Mouse (Mus musculus) hindbrain, embryonic 15.5 days (tissue): ENCODE measurements at regions not wholly inside any gene's neighbourhood (a gene's known extent, or its start where the extent isn't known, plus 50 kb on each side); places are given as distances from the start of the nearest gene placed in this dataset.

Experiments
- ATAC-seq: fragments of 200-750 bp; cut with Nextera tagmentation; 2 replicates; pipeline ENCODE4 v1.8.0; 2017; ENCODE audit warnings: low read depth, moderate number of reproducible peaks, moderate TSS enrichment; ENCODE audit not compliant: low FRiP score
- H3K27ac ChIP-seq: fragments of 300-500 bp; sonication (generic); replicated peaks from 2 replicates; pipeline ENCODE4 v1.5.1; 2015; ENCODE audit warnings: mild to moderate bottlenecking, inconsistent platforms
- H3K27me3 ChIP-seq: fragments of 300-500 bp; sonication (generic); 2 replicates; pipeline ENCODE4 v1.6.1; 2015; ENCODE audit warnings: control low read depth, inconsistent platforms
- H3K36me3 ChIP-seq: fragments of 300-500 bp; sonication (generic); 2 replicates; pipeline ENCODE4 v1.6.1; 2015; ENCODE audit warnings: control low read depth, inconsistent platforms
- H3K4me1 ChIP-seq: fragments of 300-500 bp; sonication (generic); replicated peaks from 2 replicates; pipeline ENCODE4 v1.6.1; 2015; ENCODE audit warnings: control low read depth, inconsistent platforms
- H3K4me2 ChIP-seq: fragments of 300-500 bp; sonication (generic); 2 replicates; pipeline ENCODE4 v1.6.1; 2015; ENCODE audit warnings: moderate library complexity, mild to moderate bottlenecking, inconsistent platforms
- H3K4me3 ChIP-seq: fragments of 300-500 bp; sonication (generic); 2 replicates; pipeline ENCODE4 v1.5.1; 2015; ENCODE audit warnings: mild to moderate bottlenecking, inconsistent platforms
- H3K9ac ChIP-seq: fragments of 300-500 bp; sonication (generic); 2 replicates; pipeline ENCODE4 v1.6.1; 2015; ENCODE audit warnings: inconsistent platforms
- H3K9me3 ChIP-seq: fragments of 300-500 bp; sonication (generic); 2 replicates; pipeline ENCODE4 v1.6.1; 2016; ENCODE audit warnings: control low read depth, inconsistent platforms
- WGBS: fragments of 180-500 bp; shearing (Covaris S2); methylation state at CpG from one replicate; pipeline ENCODE4 v1.1.7; 2015; 5-methylcytosine and 5-hydroxymethylcytosine counted together

DNA sequence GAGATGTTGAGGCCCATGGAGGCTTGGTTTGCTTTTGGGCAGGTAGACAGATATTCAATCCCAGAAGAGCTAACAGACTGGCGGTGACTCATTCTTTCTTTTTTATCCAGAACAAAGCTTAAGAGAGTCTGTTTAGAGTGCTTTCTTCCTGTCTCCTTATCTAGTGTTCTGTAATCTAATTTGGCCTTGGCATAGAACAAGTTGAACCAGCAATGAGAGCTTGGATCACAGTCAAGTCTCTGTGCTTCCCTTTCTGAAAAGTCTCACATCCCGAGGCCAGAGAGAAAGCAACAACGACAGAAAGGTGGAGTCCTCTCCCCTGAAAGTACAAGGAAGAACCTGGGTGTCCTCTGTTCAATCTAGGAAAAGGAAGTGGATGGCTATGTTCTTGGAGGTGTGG is 401.2 kb upstream of the Etaa1 start:
- Histone ChIP-seq H3K27ac (no peak overlapping the region), H3K9me3 (no peaks in the 10 kb centered on the region), H3K27me3 (no peaks in the 10 kb centered on the region), H3K9ac (no peak overlapping the region), H3K4me2 (no peak overlapping the region), H3K4me1 (0 out of 2 replicates have a peak, but pooled peaks cover 4% of the 10 kb centered on the region), H3K36me3 (no peaks in the 10 kb centered on the region), H3K4me3 (no peak overlapping the region)
- ATAC-seq: no peak
- 71% methylated on average over 3 of the region's 3 CpGs for WGBS

DNA sequence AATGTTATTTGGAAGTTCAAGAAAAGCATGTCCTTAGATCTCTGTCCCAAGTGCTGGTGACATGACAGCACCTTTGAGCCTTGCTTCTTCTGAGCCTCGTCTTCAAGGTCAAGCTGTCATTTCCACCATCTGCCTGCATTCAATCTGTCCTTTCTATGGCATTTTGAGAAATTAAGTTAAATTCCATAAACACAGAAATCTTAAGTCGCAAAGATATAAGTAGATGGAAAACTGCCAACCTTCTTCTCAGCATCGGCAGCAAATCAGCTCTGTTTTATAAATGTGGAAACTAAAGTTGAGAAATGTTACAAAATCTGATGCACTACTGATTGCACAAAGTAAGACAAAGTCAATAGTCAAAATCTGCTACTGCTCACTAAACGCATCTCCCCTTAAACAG is 400.5 kb upstream of the Etaa1 start:
- no peak overlapping the region for H3K4me3 ChIP-seq
- no peak for ATAC-seq
- no peaks in the 10 kb centered on the region for H3K36me3 ChIP-seq
- H3K27ac ChIP-seq: no peak overlapping the region
- H3K27me3 ChIP-seq: no peaks in the 10 kb centered on the region
- no peak overlapping the region for H3K4me2 ChIP-seq
- 0 out of 2 replicates have a peak, but pooled peaks cover 4% of the 10 kb centered on the region for H3K4me1 ChIP-seq
- no peaks in the 10 kb centered on the region for H3K9me3 ChIP-seq
- 76% methylated on average over 4 of the region's 4 CpGs for WGBS
- H3K9ac ChIP-seq: no peak overlapping the region

DNA sequence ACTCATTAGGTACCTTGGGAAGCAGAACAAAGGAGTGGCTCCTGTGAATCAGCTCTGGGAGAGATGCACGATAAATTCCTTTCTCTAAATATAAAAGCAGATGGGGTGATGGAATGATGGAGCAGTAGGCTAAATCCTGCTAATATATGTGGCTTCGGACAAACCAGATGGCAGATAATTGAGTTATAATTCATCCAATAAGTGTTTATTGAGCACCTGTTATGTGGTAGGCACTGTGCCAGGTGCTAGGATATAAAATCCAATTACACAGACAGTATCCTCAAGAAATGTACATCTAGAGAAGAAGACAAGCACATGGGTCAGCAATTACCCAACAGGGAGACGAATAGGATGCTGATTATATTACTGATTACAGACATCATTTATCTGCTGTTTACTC is 394.2 kb upstream of the Etaa1 start:
- no peak for ATAC-seq
- H3K36me3 ChIP-seq: no peaks in the 10 kb centered on the region
- H3K27me3 ChIP-seq: no peaks in the 10 kb centered on the region
- no peak overlapping the region for H3K27ac ChIP-seq
- H3K4me3 ChIP-seq: no peak overlapping the region
- H3K4me2 ChIP-seq: no peak overlapping the region
- H3K4me1 ChIP-seq: no peaks in the 10 kb centered on the region
- no peak overlapping the region for H3K9ac ChIP-seq
- H3K9me3 ChIP-seq: no peaks in the 10 kb centered on the region
- WGBS: 59% methylated on average over 3 of the region's 3 CpGs

DNA sequence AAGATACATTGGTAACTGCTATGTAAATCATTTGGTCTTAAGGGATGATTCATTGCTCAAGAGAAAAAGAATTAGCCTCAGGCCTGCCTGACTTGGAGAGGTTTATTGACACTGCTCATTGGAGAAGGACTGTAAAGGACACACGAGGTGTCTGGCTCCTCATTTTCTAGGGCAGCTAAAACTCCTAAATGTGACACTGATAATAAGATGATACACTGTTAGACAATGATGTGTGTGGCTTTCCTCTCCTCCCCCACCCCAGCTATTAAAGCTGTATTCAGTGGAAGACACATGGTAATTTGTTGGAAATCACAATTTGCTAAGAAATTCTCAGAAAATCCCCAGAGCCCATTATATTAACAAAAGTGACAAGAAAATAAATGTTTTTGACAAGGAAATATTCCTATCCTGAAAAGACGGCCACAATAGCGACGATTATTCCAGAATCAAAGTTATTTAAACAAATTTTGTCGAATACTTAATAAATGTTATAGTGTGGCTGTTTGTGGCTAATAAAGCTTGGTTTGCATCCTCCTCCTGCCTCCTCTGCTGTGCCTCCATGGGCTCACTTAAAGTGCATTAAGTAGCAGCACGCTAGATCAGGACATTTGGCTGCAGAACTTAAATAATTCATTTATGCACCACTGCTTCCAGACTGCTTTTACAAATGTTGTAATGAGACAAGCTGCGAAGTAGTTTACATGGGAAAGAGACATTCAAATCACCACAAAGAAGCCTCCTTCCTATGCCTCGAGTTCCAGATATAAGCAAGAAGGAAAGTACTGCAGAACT is 360.0 kb upstream of the Etaa1 start:
- Histone ChIP-seq H3K4me2 (no peak overlapping the region), H3K27ac (no peak overlapping the region), H3K9me3 (no peaks in the 10 kb centered on the region), H3K27me3 (no peaks in the 10 kb centered on the region), H3K9ac (no peak overlapping the region), H3K4me1 (no peaks in the 10 kb centered on the region), H3K36me3 (no peaks in the 10 kb centered on the region), H3K4me3 (no peak overlapping the region)
- WGBS: 50% methylated on average over 8 of the region's 8 CpGs
- no peak for ATAC-seq

DNA sequence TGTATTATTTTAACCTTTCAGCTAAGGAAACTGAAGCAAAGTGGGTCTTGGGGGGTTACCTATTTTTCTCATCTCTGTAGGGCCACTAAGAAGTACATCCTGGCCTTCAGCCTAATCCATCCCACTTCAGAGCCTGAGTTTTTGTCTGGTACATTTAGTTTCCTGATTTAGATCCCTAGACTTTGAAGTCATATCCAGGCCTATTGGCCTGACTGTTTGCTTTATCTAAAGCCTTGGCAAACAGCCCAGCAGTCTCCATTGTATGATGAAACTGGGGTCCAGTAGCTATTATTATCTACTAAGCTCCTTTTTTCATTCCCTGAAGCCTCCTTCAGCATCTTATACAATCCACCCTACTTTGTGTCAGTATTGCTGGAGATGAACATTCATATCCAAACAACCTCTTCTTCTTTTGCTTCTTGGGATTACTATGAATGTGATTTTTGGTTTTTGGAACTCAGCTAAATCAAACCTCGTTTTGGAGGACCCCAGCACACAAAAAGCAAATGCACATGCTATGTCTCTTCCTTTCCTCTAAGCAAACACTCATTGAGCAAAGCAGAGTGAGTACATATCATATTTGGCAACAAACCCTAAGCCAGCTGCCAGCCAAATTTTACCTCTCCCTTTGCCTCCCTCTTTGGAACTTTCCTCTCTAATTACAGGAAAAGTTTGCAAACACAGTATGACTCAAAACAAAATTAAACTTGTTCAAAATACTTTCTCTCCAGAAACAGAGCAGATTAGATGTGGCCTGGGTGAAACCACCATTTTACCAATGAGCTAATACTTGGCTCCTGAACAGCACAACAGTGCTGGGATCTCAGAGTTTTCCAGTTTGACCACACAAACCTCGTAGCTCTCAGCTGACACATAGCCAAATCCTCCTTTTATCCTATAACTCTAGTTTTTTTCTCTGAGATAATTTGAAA is 342.8 kb upstream of the Etaa1 start:
- Histone ChIP-seq H3K4me2 (no peak overlapping the region), H3K36me3 (no peaks in the 10 kb centered on the region), H3K4me3 (no peak overlapping the region), H3K9ac (no peak overlapping the region), H3K27me3 (no peaks in the 10 kb centered on the region), H3K9me3 (no peaks in the 10 kb centered on the region), H3K27ac (no peak overlapping the region), H3K4me1 (no peaks in the 10 kb centered on the region)
- ATAC-seq: no peak
- WGBS: 51% methylated on average over 2 of the region's 2 CpGs

DNA sequence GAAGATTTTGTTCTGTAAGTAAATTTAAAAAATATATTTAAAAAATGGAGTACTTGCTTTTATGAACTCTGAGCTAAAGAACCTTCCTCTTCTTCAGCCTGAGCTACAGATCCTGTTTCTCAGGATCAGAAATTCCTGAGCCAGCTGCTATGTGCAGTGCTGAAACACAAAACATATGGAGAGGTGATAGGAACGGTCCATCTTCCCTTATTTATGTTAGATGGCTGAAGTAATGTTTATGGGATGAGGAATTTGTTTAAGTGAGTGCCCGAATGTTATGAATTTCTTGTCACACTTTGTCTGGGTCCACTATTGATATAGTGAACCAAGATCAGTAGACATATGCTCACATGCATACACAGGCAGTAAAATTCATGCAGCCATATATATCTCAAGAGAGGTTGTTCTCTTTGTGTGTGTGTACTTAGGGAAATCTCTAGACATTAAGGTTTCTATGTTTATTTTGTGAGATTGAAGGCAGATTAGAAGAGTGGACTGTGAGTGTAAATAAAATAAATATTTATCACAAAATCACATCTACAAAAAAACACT is 325.0 kb upstream of the Etaa1 start:
- Histone ChIP-seq H3K27me3 (no peaks in the 10 kb centered on the region), H3K9me3 (no peaks in the 10 kb centered on the region), H3K4me2 (no peak overlapping the region), H3K9ac (no peak overlapping the region), H3K36me3 (no peaks in the 10 kb centered on the region), H3K27ac (no peak overlapping the region), H3K4me3 (no peak overlapping the region), H3K4me1 (no peaks in the 10 kb centered on the region)
- no peak for ATAC-seq
- WGBS: 76% methylated on average over 2 of the region's 2 CpGs

DNA sequence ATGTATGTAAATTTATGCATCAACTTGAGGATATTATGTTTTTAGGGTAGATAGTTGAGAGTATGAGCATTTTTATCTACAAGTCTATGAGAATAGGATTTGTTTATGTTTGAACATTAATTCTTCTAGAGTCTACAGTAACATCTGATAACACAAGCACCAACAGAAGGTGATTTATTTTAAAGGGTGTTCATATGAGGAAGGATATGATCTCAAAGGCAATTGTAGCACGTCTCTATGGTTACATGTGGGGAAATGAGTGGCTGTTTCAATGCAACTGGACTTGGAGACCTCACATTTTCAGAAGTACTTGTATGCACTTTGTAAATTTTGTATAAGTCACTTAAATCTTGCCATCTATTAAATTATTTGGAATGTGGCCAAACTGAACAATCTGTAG is 318.7 kb upstream of the Etaa1 start:
- H3K4me3 ChIP-seq: no peak overlapping the region
- no peak overlapping the region for H3K9ac ChIP-seq
- H3K27me3 ChIP-seq: no peaks in the 10 kb centered on the region
- WGBS: 82% methylated on average over 1 of the region's 1 CpGs
- no peaks in the 10 kb centered on the region for H3K36me3 ChIP-seq
- no peak overlapping the region for H3K27ac ChIP-seq
- ATAC-seq: no peak
- H3K9me3 ChIP-seq: no peaks in the 10 kb centered on the region
- H3K4me1 ChIP-seq: no peaks in the 10 kb centered on the region
- H3K4me2 ChIP-seq: no peak overlapping the region

DNA sequence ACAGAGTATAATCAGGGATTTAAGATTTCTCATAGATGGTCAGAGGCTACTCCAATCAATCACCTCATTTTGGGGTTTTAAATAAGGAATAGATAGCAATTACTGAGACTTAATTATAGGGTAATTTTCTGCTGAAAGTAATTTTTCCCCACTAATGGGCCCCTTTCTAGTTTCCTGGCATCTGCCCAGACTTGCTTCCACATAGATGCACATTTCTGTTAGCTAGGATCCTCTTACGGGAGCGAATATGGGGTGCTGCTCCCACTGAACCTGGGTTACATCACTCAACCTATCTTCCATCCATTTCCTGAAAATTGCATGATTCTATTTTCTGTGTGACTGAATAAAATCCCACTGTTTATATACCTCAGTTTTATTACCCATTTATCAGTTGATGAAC is 312.5 kb upstream of the Etaa1 start:
- no peak overlapping the region for H3K27ac ChIP-seq
- no peaks in the 10 kb centered on the region for H3K4me1 ChIP-seq
- 69% methylated on average over 2 of the region's 2 CpGs for WGBS
- H3K9ac ChIP-seq: no peak overlapping the region
- H3K9me3 ChIP-seq: no peaks in the 10 kb centered on the region
- H3K4me3 ChIP-seq: no peak overlapping the region
- H3K27me3 ChIP-seq: no peaks in the 10 kb centered on the region
- no peaks in the 10 kb centered on the region for H3K36me3 ChIP-seq
- H3K4me2 ChIP-seq: no peak overlapping the region
- ATAC-seq: no peak

DNA sequence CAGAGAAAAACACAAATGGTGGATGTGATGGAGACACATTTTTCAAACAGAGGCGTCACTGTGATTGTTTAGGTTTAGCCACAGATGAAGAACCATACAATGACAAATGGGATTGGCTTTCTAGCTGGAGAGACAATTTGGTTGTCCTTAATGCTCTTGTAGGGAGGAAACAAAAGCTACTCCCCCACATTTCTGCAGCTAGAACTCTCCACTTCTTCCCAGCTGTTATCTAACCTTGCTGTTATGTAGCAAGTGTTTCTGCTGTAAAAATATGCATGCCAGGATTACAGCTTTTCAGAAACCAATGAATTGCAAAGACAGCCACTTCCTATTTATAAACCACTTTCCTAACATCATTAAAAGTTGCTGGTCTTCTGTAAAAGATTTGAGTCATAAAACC is 309.2 kb upstream of the Etaa1 start:
- Histone ChIP-seq H3K27me3 (no peaks in the 10 kb centered on the region), H3K9ac (no peak overlapping the region), H3K27ac (no peak overlapping the region), H3K4me3 (no peak overlapping the region), H3K4me2 (no peak overlapping the region), H3K36me3 (no peaks in the 10 kb centered on the region), H3K9me3 (no peaks in the 10 kb centered on the region), H3K4me1 (no peaks in the 10 kb centered on the region)
- no peak for ATAC-seq
- WGBS: 57% methylated on average over 1 of the region's 1 CpGs

DNA sequence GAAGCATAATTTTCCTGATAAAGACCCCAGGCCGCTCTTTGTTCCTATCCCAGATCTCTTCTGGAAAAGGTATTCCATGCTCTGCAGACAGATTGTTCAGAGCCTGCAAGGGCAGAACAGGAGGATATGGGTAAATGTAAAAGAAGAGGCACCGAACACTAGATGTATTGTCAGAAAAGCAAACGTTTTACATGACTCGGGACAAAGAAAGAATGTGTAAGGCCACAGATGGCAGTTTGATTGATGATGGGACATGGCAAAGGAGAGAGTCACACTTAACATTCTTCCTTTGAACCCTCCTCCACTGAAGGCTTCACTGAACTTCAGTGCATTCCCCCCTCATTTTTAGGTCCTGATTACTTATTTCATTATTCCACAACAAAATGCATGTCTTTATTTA is 295.6 kb upstream of the Etaa1 start:
- H3K27ac ChIP-seq: no peak overlapping the region
- no peaks in the 10 kb centered on the region for H3K27me3 ChIP-seq

DNA sequence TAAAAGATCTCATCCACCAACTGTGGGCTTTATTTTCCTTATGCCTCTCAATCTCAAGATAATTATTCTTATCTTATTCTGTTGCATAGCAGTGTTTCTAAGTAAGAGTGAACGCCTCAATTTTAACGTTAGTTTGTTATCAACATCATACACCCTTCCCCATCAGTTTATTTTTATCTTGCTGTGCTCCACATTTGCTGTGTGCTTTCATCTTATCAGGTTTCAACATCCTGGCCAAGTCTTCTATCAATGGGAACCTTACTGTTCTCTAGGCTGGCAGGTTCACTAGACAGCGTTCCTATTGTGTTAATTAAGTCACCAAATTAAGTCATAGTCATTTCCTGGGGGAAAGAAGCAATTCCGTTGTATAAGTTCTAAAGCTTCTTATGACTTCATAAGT is 263.1 kb upstream of the Etaa1 start:
- WGBS: 71% methylated on average over 4 of the region's 4 CpGs
- no peaks in the 10 kb centered on the region for H3K27me3 ChIP-seq
- ATAC-seq: no peak
- no peak overlapping the region for H3K9ac ChIP-seq
- no peaks in the 10 kb centered on the region for H3K9me3 ChIP-seq
- H3K27ac ChIP-seq: no peak overlapping the region
- H3K4me3 ChIP-seq: no peak overlapping the region
- H3K36me3 ChIP-seq: no peaks in the 10 kb centered on the region
- no peaks in the 10 kb centered on the region for H3K4me1 ChIP-seq
- no peak overlapping the region for H3K4me2 ChIP-seq

More for the DNA sequence above, 295.6 kb upstream of the Etaa1 start:
- Histone ChIP-seq H3K36me3 (no peaks in the 10 kb centered on the region), H3K4me3 (no peak overlapping the region), H3K9ac (no peak overlapping the region), H3K4me2 (no peak overlapping the region), H3K4me1 (no peaks in the 10 kb centered on the region), H3K9me3 (no peaks in the 10 kb centered on the region)
- no peak for ATAC-seq
- WGBS: 23% methylated on average over 4 of the region's 4 CpGs

DNA sequence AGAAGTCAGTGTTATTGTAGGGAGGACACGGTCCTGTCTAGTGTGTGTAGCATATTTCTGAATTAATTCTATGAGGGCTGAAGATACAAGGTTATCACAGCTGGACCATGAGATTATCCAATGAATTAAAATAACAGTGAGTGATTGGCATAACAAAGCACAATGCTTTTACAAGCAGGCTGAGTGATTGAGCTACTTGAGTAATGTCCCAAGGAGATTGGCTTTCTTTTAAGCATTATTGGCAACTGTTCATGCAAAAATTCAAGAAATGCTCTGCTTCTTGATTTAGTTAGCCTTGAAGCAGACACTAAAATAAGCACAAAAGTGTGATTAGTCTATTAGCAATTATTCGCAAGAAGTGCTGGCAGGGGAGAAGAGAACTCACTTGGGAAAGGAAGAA is 219.4 kb upstream of the Etaa1 start:
- Histone ChIP-seq H3K36me3 (no peaks in the 10 kb centered on the region), H3K4me3 (no peak overlapping the region), H3K4me1 (no peaks in the 10 kb centered on the region), H3K27me3 (no peaks in the 10 kb centered on the region), H3K9me3 (no peaks in the 10 kb centered on the region), H3K27ac (no peak overlapping the region), H3K4me2 (no peak overlapping the region), H3K9ac (no peak overlapping the region)
- ATAC-seq: no peak
- 53% methylated on average over 2 of the region's 2 CpGs for WGBS
